Comparison of ENCODE assay signal across 12 mouse cellular contexts in the genomic region with DNA sequence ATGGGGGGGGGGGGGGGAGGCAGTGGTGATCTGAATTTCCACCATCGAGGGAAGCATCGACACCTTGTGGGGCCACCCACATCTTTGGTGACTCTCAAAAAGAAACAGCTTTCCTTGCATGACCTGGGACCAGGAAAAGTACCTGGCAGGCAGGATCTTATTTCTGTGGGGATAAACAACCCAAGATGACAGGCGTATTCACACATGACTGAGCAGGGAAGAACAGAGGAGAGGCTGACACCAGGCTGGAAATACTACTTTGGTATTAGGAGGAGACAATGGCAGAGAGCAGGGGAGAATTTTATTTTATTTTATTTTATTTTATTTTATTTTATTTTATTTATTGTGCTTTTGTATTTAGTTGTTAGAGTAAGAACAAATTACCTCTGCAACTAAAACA.
A peak's percentile ranks its signal among the peaks of the same experiment; 100 is the strongest.
DNase-seq lines count a peak whose midpoint lies in the region; ATAC-seq lines count a peak whose summit lies in the region.
"Had no signal": no experiment of that assay in that cellular context is flagged by ENCODE, and none has a peak within 500 bp of the region (broad histone marks: within the 10 kb centered on the region; RNA-seq: fewer than 3 reads in every experiment).

No protein-coding gene starts in this region.

- H3K36me3 ChIP-seq in neural tube, embryonic 12.5 days: no peaks in the 10 kb centered on the region
- no peaks in the 10 kb centered on the region for H3K36me3 ChIP-seq in hindbrain, embryonic 13.5 days
- no peaks in the 10 kb centered on the region for H3K36me3 ChIP-seq in midbrain, embryonic 15.5 days (replicated peaks)
- H3K36me3 ChIP-seq in intestine, embryonic 16.5 days (ENCODE audit: control insufficient read depth, insufficient read depth, low read length): no peaks in the 10 kb centered on the region
- H3K36me3 ChIP-seq: limb, embryonic 12.5 days had no signal

- no peaks in the 10 kb centered on the region for H3K27me3 ChIP-seq in neural tube, embryonic 12.5 days (replicated peaks)
- H3K27me3 ChIP-seq in hindbrain, embryonic 13.5 days: no peaks in the 10 kb centered on the region
- no peaks in the 10 kb centered on the region for H3K27me3 ChIP-seq in midbrain, embryonic 15.5 days (replicated peaks)
- H3K27me3 ChIP-seq in intestine, embryonic 16.5 days (replicated peaks; ENCODE audit: control insufficient read depth, insufficient read depth, low read length): no peaks in the 10 kb centered on the region
- H3K27me3 ChIP-seq: limb, embryonic 12.5 days had no signal

- ATAC-seq in neural tube, embryonic 12.5 days (ENCODE audit: low FRiP score, low read depth): no peak; the same call in 1 of the 2 replicates
- peak; percentile 50 for ATAC-seq in hindbrain, embryonic 13.5 days (ENCODE audit: low FRiP score)
- ATAC-seq in midbrain, embryonic 15.5 days (replicated peaks): peak; percentile 48
- no peak for ATAC-seq in intestine, embryonic 16.5 days

- DNase-seq in neural tube, embryonic 10.5 days (ENCODE audit: extremely low spot score, low spot score): no peak
- no peak for DNase-seq in left cerebral cortex, adult 9 months (ENCODE audit: low spot score in 2 of 2)
- no peak for DNase-seq in gastrocnemius, adult 18-20 months (ENCODE audit: low spot score)
- DNase-seq: cerebellum, adult 9-11 months; kidney, adult 18-20 months; lung, postnatal 4 days had no signal

- H3K9ac ChIP-seq in neural tube, embryonic 12.5 days: no peak overlapping the region
- peak overlapping the region; percentile 56 for H3K9ac ChIP-seq in hindbrain, embryonic 13.5 days
- no peak overlapping the region for H3K9ac ChIP-seq in midbrain, embryonic 15.5 days
- no peak overlapping the region; the same call in 1 of the 2 replicates for H3K9ac ChIP-seq in intestine, embryonic 16.5 days (ENCODE audit: low read depth, low read length)
- H3K9ac ChIP-seq: limb, embryonic 12.5 days had no signal

- peaks cover 10% of the 10 kb centered on the region for H3K4me1 ChIP-seq in neural tube, embryonic 12.5 days
- H3K4me1 ChIP-seq in hindbrain, embryonic 13.5 days (replicated peaks): peaks cover 21% of the 10 kb centered on the region
- H3K4me1 ChIP-seq in midbrain, embryonic 15.5 days: peaks cover 10% of the 10 kb centered on the region
- no peaks in the 10 kb centered on the region for H3K4me1 ChIP-seq in intestine, embryonic 16.5 days (ENCODE audit: control insufficient read depth, insufficient read depth, low read length)

- H3K27ac ChIP-seq in neural tube, embryonic 12.5 days: no peak overlapping the region
- H3K27ac ChIP-seq in hindbrain, embryonic 13.5 days: peak overlapping the region; percentile 88
- peak overlapping the region; percentile 60 for H3K27ac ChIP-seq in midbrain, embryonic 15.5 days
- no peak overlapping the region for H3K27ac ChIP-seq in intestine, embryonic 16.5 days (ENCODE audit: low read length)
- H3K27ac ChIP-seq: limb, embryonic 12.5 days had no signal

- H3K4me2 ChIP-seq in neural tube, embryonic 12.5 days (replicated peaks): peak overlapping the region; percentile 43; the same call in 1 of the 2 replicates
- peak overlapping the region; percentile 37 for H3K4me2 ChIP-seq in hindbrain, embryonic 13.5 days
- peak overlapping the region; percentile 26 for H3K4me2 ChIP-seq in midbrain, embryonic 15.5 days
- no peak overlapping the region for H3K4me2 ChIP-seq in intestine, embryonic 16.5 days (ENCODE audit: low read depth, low read length)
- H3K4me2 ChIP-seq: limb, embryonic 12.5 days had no signal

- 36% methylated on average over 3 of the region's 3 CpGs for WGBS in neural tube, embryonic 12.5 days
- WGBS in hindbrain, embryonic 13.5 days: 20% methylated on average over 3 of the region's 3 CpGs
- 25% methylated on average over 3 of the region's 3 CpGs for WGBS in midbrain, embryonic 15.5 days
- 43% methylated on average over 3 of the region's 3 CpGs for WGBS in intestine, embryonic 16.5 days

- H3K9me3 ChIP-seq in neural tube, embryonic 12.5 days: no peaks in the 10 kb centered on the region
- no peaks in the 10 kb centered on the region for H3K9me3 ChIP-seq in hindbrain, embryonic 13.5 days
- H3K9me3 ChIP-seq in midbrain, embryonic 15.5 days: no peaks in the 10 kb centered on the region
- H3K9me3 ChIP-seq in intestine, embryonic 16.5 days (ENCODE audit: control insufficient read depth, low read length): no peaks in the 10 kb centered on the region
- H3K9me3 ChIP-seq: limb, embryonic 12.5 days had no signal

- no peak overlapping the region for H3K4me3 ChIP-seq in neural tube, embryonic 12.5 days
- no peak overlapping the region for H3K4me3 ChIP-seq in hindbrain, embryonic 13.5 days
- no peak overlapping the region for H3K4me3 ChIP-seq in midbrain, embryonic 15.5 days
- H3K4me3 ChIP-seq in intestine, embryonic 16.5 days (ENCODE audit: low read length): no peak overlapping the region
- H3K4me3 ChIP-seq: limb, embryonic 12.5 days; myocyte had no signal

Comparison
In these comparisons a context has a peak if more than half of its experiments do, and no peak if none do; other contexts are left out.
1. ATAC-seq: peak in hindbrain, embryonic 13.5 days (single experiment) and midbrain, embryonic 15.5 days (single experiment); none in neural tube, embryonic 12.5 days (single experiment) and intestine, embryonic 16.5 days (single experiment).
2. H3K27ac ChIP-seq: peak in hindbrain, embryonic 13.5 days (single experiment) and midbrain, embryonic 15.5 days (single experiment); none in neural tube, embryonic 12.5 days (single experiment) and intestine, embryonic 16.5 days (single experiment).